Mouse (Mus musculus): ENCODE measurements at regions not wholly inside any gene's neighbourhood (a gene's known extent, or its start where the extent isn't known, plus 50 kb on each side); places are given as distances from the start of the nearest gene placed in this dataset.

GRCm38 (mm10) chr7:137888731-137889130 is 451.3 kb downstream of the Glrx3 start:
- no peak for DNase-seq

- DNase-seq, result no peak
Measured at GRCm38 (mm10) chr7:137906424-137907060, 469.1 kb downstream of the Glrx3 start.

GRCm38 (mm10) chr7:137909456-137909855 is 472.0 kb downstream of the Glrx3 start:
- no peak for DNase-seq

- no peak for DNase-seq
Measured at GRCm38 (mm10) chr7:137913551-137914105, 476.2 kb downstream of the Glrx3 start.

GRCm38 (mm10) chr7:137914506-137914905 is 477.1 kb downstream of the Glrx3 start:
- no peak for DNase-seq

DNA sequence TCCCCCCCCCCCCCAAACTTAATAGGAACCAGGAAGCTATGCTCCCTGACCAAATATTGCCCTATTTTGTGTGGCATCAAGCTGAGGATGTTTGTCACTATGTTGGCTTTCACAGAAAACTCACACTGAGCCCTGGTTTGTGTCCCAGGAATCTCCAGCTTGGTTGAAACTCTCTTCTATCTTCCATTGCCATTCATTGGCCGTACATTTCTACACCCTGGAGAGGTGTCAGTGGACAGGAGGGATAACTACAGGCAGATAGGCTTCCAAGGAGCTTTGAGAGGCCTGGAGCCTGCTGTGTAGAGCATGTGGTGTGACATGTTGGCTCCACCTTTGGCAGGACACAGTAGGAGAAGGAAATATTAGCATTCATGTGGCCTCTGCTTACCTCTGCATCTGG is 478.9 kb downstream of the Glrx3 start:
- DNase-seq, result peak; percentile 19 to 33

DNA sequence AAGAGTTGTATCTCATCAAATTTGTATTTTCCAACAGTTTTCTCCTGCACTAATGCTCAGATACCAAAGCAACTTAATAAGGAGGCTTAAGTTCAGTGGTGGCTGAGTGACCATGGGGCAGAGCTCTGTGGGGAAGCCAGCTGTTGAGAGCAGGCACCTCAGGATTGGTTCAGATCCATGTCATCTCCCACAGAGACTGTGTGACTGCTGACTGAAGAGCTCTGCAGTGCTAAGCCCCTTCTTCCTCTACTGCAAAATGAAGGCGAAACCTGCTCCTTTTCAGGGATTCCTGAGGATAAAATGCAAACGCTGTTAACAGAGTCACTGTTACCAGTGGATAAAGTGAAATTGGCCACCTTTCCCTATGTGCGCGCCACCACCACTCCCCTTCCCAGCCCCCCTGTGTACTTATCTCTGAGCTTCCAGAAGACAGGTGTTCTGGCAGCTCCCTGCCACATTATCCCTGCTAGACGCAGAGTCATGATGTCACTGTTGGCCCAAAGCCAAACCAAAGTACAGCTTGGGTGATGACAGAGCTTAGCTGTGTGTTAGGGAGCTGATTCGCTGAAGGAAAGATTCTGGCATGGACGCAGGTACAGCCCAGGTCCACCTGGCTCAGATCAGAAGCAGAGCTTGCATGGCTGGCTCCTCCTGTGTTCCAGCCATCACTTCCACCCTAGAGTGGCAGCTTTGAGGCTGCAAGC is 472.9 kb downstream of the Tcerg1l start:
- peak; percentile 53 to 60 for DNase-seq

DNA sequence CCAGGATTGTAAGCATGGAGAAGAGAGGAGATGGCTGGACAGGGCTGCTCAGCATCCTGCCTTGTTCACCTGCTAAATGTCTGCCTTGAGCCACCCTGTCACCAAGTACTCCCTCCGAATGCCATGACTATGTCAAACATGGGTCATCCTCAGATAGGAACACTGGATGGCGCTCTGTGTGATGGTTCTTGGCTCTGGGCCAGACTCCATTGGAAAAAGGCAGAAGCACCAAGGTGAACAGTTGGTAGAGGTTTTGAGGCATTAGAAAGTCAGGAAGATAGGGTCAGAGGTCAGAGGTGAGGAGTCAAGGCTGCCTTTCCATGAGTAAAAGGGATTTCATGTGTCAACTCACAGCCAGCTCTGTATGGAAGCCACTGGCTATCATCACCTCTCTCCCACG is 471.9 kb downstream of the Tcerg1l start:
- no peak for DNase-seq

DNA sequence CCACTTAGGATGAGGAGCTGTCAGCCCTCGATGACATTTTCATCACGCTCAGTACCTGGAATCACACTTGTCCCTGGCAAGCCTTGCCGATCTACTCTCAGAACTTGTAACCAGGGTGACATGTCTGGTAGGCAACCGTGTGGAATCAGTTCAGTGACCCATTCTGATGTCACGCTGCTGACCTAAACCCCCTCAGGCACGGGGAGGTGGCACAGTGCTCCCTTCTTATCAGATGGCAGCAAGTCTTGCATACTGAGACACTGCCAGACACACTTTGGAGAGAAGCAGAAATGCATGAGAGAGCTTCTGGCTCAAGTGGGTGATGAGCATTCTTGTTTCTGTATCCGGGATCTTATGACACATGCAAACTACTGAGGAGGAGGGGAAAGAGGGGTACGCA is 470.2 kb downstream of the Tcerg1l start:
- no peak for DNase-seq

DNA sequence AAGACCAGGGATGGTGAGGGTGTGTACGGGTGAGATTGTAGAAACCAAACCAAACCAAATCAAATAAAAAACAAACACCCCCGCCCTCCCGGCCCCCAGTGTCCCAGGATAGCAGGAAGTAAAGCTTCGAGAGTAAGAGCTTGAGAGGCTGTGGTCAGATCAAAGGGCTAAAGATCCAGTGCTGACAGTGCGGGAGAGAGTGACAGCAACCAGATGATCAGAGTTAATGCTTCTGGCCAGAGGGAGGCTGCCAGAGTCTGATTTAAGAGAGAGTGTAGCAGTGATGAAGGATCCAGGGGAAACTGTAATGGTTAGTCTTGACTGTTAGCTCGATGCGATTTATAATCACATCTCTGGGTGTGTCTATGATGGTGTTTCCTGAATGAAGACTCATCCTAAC is 467.3 kb downstream of the Tcerg1l start:
- DNase-seq, result no peak

DNA sequence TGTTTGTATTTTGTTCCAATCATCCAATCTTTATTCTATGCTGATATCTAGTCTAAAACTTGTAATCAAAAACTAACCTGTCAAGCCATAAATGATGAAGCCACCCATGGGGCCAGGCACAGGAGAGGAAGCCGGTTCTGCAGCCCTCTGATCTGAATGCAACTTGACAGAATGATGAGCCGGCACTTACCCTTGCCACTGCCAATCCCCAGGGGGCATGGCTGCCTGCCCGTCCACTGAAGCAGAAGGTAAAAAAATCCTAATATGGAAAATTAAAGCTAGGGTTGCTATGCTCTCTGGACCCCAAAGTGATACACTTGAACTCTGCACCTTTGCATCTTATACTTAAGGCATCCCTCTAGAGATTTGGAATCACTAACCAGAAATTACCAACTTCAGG is 461.6 kb downstream of the Tcerg1l start:
- DNase-seq, result peak; percentile 19 to 31

- no peak for DNase-seq
Measured at GRCm38 (mm10) chr7:137939116-137939515, 458.4 kb downstream of the Tcerg1l start.

DNA sequence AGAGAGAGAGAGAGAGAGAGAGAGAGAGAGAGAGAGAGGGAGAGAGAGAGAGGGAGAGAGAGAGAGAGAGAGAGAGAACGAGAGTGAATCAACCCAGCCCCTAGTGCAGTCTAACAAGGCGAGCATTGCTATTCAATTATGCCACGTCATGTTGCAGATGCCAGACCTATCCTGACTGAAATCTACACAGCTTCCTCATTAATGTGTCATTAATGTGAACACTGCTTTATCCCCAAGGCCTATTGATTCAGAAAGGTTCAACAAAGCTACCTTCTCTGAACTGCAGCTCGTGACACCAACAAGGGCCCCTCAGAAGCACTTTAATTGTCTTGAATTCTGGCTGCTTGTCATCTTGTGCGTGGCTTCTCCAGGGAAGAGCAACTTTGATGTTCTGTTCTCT is 457.4 kb downstream of the Tcerg1l start:
- no peak for DNase-seq

GRCm38 (mm10) chr7:137944991-137945390 is 452.5 kb downstream of the Tcerg1l start:
- DNase-seq, result no peak

DNA sequence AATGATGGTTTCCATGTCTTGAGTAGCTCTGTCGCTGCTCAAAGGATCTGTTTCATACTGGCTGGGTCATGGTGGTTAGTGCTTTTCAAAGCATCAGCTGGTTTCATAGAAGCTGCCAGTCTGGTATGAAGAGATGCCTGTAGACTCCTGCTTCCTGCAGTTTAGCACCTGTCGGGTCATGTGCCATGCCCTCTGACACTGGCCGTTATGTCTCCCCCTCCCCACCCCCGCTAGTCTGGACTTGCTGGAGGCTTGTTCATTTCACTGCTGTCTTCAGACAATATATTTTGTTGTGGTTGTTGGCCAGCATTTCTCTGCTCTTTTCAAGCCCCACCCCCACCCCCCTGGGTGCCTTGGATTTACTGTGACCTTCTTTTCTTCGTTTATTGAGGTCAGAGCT is 450.1 kb downstream of the Tcerg1l start:
- no peak for DNase-seq

- DNase-seq, result no peak
Measured at GRCm38 (mm10) chr7:137957354-137957753, 440.2 kb downstream of the Tcerg1l start.

GRCm38 (mm10) chr7:137957848-137958247 is 439.7 kb downstream of the Tcerg1l start:
- no peak for DNase-seq

DNA sequence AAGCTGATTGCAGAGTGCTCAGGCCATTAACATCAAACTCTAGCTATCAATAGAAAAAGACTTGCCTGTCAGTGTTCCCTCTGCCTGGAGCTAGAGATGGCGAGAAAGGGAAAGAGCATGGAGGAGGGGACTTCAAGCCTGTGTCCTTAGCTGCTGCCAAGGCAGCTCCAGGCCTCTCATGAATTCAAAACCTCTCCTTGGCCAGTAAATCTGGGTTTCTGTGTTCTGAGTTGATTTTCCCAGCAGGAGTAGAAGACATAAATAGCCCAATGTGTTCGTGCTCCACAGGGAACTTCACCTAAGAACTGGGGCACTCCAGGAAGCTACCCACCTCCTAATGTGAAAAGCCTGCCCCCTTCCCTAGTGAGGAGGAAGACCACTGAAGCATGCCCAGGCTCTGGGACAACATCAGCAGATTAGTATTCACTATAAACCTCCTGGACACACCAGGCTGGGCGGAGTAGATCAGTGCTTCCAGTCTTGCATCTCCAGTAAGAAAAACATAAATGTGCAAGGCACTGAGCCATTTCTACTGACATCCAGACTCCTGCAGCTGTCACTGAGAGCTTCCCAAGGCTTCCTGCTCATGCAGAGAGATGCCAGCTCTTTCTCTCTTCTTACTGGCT is 433.9 kb downstream of the Tcerg1l start:
- peak in 1 of 2 experiments; percentile 41 for DNase-seq

- DNase-seq, result no peak
Measured at GRCm38 (mm10) chr7:137974705-137975104, 422.8 kb downstream of the Tcerg1l start.

GRCm38 (mm10) chr7:137977527-137977926 is 420.0 kb downstream of the Tcerg1l start:
- DNase-seq, result no peak

GRCm38 (mm10) chr7:137979361-137979760 is 418.2 kb downstream of the Tcerg1l start:
- DNase-seq, result no peak

GRCm38 (mm10) chr7:138005806-138006205 is 391.7 kb downstream of the Tcerg1l start:
- no peak for DNase-seq

DNA sequence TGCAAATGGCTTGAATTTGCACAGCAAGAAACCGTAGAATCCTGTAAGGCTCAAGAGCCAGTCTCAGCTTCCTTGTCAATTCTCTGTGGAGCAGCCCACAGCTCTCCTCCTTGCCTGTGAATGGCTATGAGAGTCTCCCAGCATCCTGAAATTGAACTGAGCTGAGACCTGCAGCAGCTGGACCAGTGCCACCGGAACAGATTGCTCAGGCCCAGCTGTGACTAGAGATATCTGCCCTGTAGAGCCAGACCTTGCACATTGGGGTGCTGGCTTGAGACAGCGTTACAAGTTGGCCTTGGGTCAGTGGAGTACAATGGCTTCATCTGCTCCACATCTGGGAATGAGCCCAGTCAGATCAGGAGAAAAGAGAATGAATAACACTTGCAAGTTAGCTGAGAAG is 390.6 kb downstream of the Tcerg1l start:
- DNase-seq, result peak; percentile 20

- DNase-seq, result no peak
Measured at GRCm38 (mm10) chr7:138008601-138009000, 388.9 kb downstream of the Tcerg1l start.

Measured in cerebellum, postnatal 36 days (tissue).